Mouse (Mus musculus) lung, embryonic 14.5 days (tissue): ENCODE results near the gene Fbxl12. TPM values are rescaled to one million over a fixed set of nuclear protein-coding genes. Genes with fewer than 3 reads are reported as not detected.
"Not testable (repeated sequence)": the region's sequence is repeated elsewhere in the genome, so short reads cannot be mapped to it uniquely, and the experiment has no call there.

Source experiments
- ATAC-seq: fragments of 200-750 bp; cut with Nextera tagmentation; 2 replicates; pipeline ENCODE4 v1.8.0; 2017; ENCODE audit warnings: mild to moderate bottlenecking, moderate TSS enrichment, moderate library complexity; ENCODE audit not compliant: insufficient read depth
- DNase-seq: peaks from one replicate; pipeline ENCODE4 v3.0.0-alpha.2; 2015
- H3K27ac ChIP-seq: fragments of 300-500 bp; sonication (generic); 2 replicates; pipeline ENCODE4 v1.5.1; 2014; ENCODE audit warnings: low read depth, mild to moderate bottlenecking, moderate library complexity
- H3K27me3 ChIP-seq: fragments of 300-500 bp; sonication (generic); 2 replicates; pipeline ENCODE4 v1.6.1; 2014; ENCODE audit warnings: low read length, control low read depth; ENCODE audit not compliant: insufficient read depth
- H3K36me3 ChIP-seq: fragments of 300-500 bp; sonication (generic); 2 replicates; pipeline ENCODE4 v1.6.1; 2014; ENCODE audit warnings: control low read depth; ENCODE audit not compliant: insufficient read depth
- H3K4me1 ChIP-seq: fragments of 300-500 bp; sonication (generic); 2 replicates; pipeline ENCODE4 v1.6.1; 2014; ENCODE audit warnings: antibody characterized with exemption, control low read depth; ENCODE audit not compliant: insufficient read depth
- H3K4me2 ChIP-seq: fragments of 300-500 bp; sonication (generic); 2 replicates; pipeline ENCODE4 v1.6.1; 2014; ENCODE audit warnings: mild to moderate bottlenecking
- H3K4me3 ChIP-seq: fragments of 300-500 bp; sonication (generic); 2 replicates; pipeline ENCODE4 v1.5.1; 2014; ENCODE audit warnings: low read depth, low read length
- H3K9ac ChIP-seq: fragments of 300-500 bp; sonication (generic); 2 replicates; pipeline ENCODE4 v1.6.1; 2014
- H3K9me3 ChIP-seq: fragments of 300-500 bp; sonication (generic); 2 replicates; pipeline ENCODE4 v1.6.1; 2016; ENCODE audit warnings: low read depth, low read length, control low read depth
- CTCF ChIP-seq: IDR thresholded peaks from 2 replicates; pipeline ENCODE4 v1.5.1; 2016; ENCODE audit warnings: antibody characterized with exemption, low read depth
- WGBS: fragments of 180-500 bp; shearing (Covaris S2); extraction: QIAGEN DNeasy Blood & Tissue Kit; methylation state at CpG from one replicate; pipeline ENCODE4 v1.1.7; 2014; 5-methylcytosine and 5-hydroxymethylcytosine counted together
- polyA plus RNA-seq: library from polyadenylated mRNA; unstranded; fragments of >200 nt; fragmentation: Nextera tagmentation; extraction: Ambion mirVana; gene quantifications from 2 replicates; pipeline ENCODE4 v1.2.1, GENCODE M21; 2014

Fbxl12 gene
- polyA plus RNA-seq: 13.1 and 15.0 TPM in 2 replicates

GRCm38 (mm10) chr9:20644360-20645081, at the start of gene Fbxl12:
Fbxl12 (minus strand) TSS chr9:20644767.
- Histone ChIP-seq H3K36me3 (peaks cover 34% of the 10 kb centered on the region), H3K27me3 (no peaks in the 10 kb centered on the region), H3K4me1 (no peaks in the 10 kb centered on the region), H3K9me3 (no peaks in the 10 kb centered on the region), H3K4me3 (peak within 1 kb of the TSS; percentile 89), H3K4me2 (peak within 1 kb of the TSS; percentile 94), H3K27ac (peak within 1 kb of the TSS; percentile 97), H3K9ac (peak within 1 kb of the TSS; percentile 83)
- TF ChIP-seq CTCF: no peak
- WGBS: under 1% methylated on average over 43 of the region's 43 CpGs
- no peak for ATAC-seq
- DNase-seq: peak; percentile 89

- peaks cover 12% of the 10 kb centered on the region; the same call in 1 of the 2 replicates for H3K27me3 ChIP-seq
- WGBS: 87% methylated on average over 3 of the region's 3 CpGs
- no peak overlapping the region for H3K9ac ChIP-seq
Observed at GRCm38 (mm10) chr9:20692863-20693262, 48.3 kb upstream of the Fbxl12 start.

GRCm38 (mm10) chr9:20690449-20690848, 45.9 kb upstream of the Fbxl12 start:
- 84% methylated on average over 2 of the region's 2 CpGs for WGBS
- H3K9me3 ChIP-seq, H3K27ac ChIP-seq, H3K4me2 ChIP-seq, H3K4me1 ChIP-seq, ATAC-seq, H3K36me3 ChIP-seq, DNase-seq, H3K4me3 ChIP-seq, H3K9ac ChIP-seq, H3K27me3 ChIP-seq: not testable (repeated sequence)

More at GRCm38 (mm10) chr9:20692863-20693262, 48.3 kb upstream of the Fbxl12 start:
- ATAC-seq (no peak), DNase-seq (no peak)
- no peak overlapping the region for H3K4me2 ChIP-seq
- no peaks in the 10 kb centered on the region for H3K4me1 ChIP-seq
- H3K27ac ChIP-seq: no peak overlapping the region
- no peak overlapping the region for H3K4me3 ChIP-seq
- TF ChIP-seq CTCF: no peak
- no peaks in the 10 kb centered on the region for H3K9me3 ChIP-seq
- no peaks in the 10 kb centered on the region for H3K36me3 ChIP-seq

GRCm38 (mm10) chr9:20689913-20690312, 45.3 kb upstream of the Fbxl12 start:
- Histone ChIP-seq H3K4me3 (no peak overlapping the region), H3K27me3 (0 out of 2 replicates have a peak, but pooled peaks cover 4% of the 10 kb centered on the region), H3K9me3 (no peaks in the 10 kb centered on the region), H3K36me3 (no peaks in the 10 kb centered on the region), H3K9ac (no peak overlapping the region), H3K27ac (no peak overlapping the region), H3K4me1 (no peaks in the 10 kb centered on the region), H3K4me2 (no peak overlapping the region)
- DNase-seq (no peak), ATAC-seq (no peak)
- whole genome bisulfite sequencing: 3% methylated on average over 4 of the region's 4 CpGs
- TF ChIP-seq CTCF: no peak

GRCm38 (mm10) chr9:20689403-20689802, 44.8 kb upstream of the Fbxl12 start:
- WGBS: 44% methylated on average over 1 of the region's 1 CpGs
- Histone ChIP-seq H3K27me3 (no peaks in the 10 kb centered on the region), H3K27ac (no peak overlapping the region), H3K9ac (no peak overlapping the region), H3K4me2 (no peak overlapping the region), H3K4me1 (no peaks in the 10 kb centered on the region), H3K4me3 (no peak overlapping the region), H3K36me3 (no peaks in the 10 kb centered on the region), H3K9me3 (no peaks in the 10 kb centered on the region)
- DNase-seq (no peak), ATAC-seq (no peak)
- TF ChIP-seq CTCF: no peak

GRCm38 (mm10) chr9:20685081-20685861, 40.7 kb upstream of the Fbxl12 start:
- no peaks in the 10 kb centered on the region for H3K4me1 ChIP-seq
- H3K9ac ChIP-seq: no peak overlapping the region
- no peak overlapping the region for H3K4me3 ChIP-seq
- WGBS: 49% methylated on average over 17 of the region's 17 CpGs
- DNase-seq (no peak), ATAC-seq (no peak)
- no peaks in the 10 kb centered on the region for H3K9me3 ChIP-seq
- H3K36me3 ChIP-seq: no peaks in the 10 kb centered on the region
- H3K27ac ChIP-seq: no peak overlapping the region
- no peaks in the 10 kb centered on the region for H3K27me3 ChIP-seq
- no peak for TF ChIP-seq CTCF
- H3K4me2 ChIP-seq: no peak overlapping the region

- no peak for TF ChIP-seq CTCF
- no peaks in the 10 kb centered on the region for H3K9me3 ChIP-seq
- no peak overlapping the region for H3K4me3 ChIP-seq
- H3K4me1 ChIP-seq: no peaks in the 10 kb centered on the region
- DNase-seq: no peak
- 64% methylated on average over 2 of the region's 2 CpGs for WGBS
- ATAC-seq: no peak
- H3K27me3 ChIP-seq: no peaks in the 10 kb centered on the region
- H3K4me2 ChIP-seq: no peak overlapping the region
- no peak overlapping the region for H3K27ac ChIP-seq
- H3K36me3 ChIP-seq: no peaks in the 10 kb centered on the region
- no peak overlapping the region for H3K9ac ChIP-seq
Observed at GRCm38 (mm10) chr9:20682389-20682722, 37.8 kb upstream of the Fbxl12 start.
